Mouse (Mus musculus) skeletal muscle tissue, adult 2 months (tissue): ENCODE measurements around the gene Ypel3.

ENCODE experiments used
- DNase-seq: peaks from one replicate; pipeline ENCODE4 v3.0.0-alpha.2; 2012; ENCODE audit warnings: low read depth, low spot score

Ypel3 gene

DNA sequence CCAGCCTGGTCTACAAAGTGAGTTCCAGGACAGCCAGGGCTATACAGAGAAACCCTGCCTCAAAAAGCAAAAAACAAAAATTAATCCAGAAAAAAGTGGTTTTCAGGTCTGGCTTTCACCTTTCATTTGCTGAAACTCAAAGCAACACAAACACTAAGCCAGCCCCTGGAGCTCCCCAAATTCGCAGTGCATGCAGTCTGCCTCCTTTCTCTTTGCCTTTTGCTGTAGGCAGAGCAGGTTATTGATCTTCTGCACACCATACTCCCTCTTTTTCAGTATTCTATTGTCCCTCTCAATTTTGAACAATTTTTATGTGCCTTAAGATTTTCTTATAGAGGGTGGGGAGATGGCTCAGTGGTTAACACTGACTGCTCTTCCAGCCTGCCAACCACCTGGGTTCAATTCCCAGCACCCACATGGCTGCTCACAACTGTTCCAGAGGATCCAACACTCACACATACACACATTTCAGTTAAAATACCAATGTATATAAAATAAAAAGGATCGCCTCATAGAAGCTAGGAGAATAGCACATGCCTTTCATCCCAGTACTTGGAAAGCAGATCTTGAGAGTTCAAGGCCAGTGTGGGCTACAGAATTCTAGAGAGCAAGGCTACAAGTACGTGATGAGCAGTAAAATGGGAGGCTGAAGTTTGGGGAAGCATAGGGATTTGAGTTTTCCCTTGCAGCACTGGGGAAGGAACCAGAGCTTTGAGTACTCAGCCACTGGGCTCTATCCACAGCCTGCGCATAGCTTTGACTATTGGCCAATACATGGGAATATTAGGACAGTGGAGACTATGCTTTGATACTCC is 16.9 kb downstream of the Ypel3 start:
- DNase-seq = no peak

- no peak for DNase-seq
Observed at GRCm38 (mm10) chr7:126794271-126794605, 17.5 kb downstream of the Ypel3 start.

DNA sequence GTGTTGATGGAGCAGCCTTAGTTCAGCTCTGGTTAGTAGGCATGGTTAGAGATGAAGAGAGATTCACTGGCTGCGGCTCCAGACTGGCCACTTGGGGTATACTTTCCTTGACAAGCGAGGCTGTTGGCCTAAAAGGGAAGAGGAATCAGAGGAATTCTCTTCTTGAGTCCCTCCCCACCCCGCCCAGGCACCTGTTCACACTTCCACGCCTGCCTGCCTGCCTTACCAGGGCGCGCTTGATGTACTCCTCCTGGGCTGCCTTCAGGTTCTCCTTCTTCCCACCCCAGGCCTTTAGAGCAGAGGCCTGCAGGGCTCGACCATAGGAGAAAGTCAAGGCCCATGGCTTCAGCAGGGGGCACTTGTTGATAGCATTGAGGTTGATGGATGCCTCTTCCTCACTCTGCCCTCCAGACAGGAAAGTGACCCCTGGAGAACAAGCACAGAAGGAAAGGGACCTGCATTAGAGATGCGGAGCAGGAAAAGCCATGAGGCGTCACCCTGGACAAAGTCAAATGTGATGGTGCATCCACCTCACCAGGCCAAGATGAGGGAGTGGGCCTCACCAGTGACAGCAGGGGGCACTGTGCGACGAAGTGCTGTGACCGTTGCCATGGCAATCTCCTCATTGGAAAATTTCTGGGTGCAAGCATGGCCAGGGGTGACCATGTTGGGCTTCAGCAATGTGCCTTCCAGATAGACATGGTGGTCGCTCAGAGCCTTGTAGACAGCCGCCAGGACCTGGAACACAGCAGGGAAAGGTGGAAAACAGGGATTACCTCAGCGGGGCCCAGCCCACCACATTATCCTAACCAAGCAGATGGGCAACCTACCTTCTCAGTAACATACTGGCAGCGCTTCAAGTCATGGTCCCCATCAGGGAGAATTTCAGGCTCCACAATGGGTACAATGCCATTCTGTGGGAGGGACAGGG is 18.9 kb downstream of the Ypel3 start:
- no peak for DNase-seq

DNA sequence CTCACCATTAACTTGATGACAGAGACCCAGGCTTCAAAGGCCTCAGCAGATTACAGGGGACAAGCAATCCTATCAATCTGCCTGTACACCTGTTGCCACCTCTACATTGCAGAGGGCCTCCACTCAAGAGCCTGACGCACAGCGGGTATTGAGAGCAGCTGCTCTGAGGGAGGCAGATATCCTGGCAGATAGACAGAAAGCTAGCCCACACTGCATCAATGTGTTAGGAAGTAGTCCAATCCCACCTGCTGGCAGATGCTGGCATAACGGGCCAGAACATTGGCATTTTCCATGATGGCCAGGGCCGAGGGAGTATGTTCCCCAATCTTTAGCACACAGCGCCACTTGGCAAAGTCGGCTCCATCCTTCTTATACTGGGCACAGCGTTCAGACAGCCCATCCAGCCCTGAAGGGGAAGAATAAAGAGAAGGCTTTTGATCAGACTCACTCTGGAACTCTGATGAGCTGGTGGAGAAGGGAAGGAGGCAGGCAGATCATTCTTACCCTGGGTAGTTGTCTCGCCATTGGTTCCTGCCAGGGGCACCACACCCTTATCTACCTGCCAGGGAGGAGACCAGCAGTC is 19.7 kb downstream of the Ypel3 start:
- no peak for DNase-seq

DNA sequence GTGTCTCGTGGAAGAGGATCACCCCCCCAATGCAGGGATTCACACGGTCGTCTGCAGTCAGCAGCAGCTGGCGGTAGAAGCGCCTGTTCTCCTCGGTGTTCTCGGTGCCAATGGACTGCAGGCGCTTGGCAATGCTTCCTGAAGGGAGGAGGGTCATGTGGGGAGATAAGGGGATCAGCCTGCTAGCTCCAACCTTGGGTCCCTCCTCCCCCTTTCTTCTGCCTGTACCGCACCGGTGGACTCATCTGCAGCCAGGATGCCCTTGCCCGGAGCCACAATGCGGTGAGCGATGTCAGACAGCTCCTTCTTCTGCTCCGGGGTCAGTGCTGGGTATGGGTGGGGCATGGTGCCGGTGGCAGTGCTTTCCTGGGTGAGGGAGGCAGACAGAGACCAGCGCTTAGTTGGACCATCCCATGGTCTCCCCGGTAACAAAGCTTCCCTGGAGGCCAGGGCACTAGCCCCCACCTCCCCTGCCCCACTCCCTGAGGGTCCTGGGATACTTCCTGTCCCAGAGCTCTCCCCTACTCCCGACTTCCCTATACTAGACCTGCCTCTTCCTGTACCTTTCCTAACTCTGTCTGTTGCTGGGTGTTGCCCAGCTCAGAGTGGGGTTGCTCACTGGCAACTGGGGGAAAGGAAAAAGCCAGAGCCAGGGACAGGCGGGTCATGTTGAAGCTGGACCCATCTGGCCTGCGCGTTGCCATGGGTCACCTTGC is 20.8 kb downstream of the Ypel3 start, which contains the start of gene Fam57b:
Gene Fam57b, plus strand, starts transcription at position 258 of the 716 bp plus-strand sequence.
- no peak for DNase-seq

GRCm38 (mm10) chr7:126798127-126799049 is 21.6 kb downstream of the Ypel3 start:
- DNase-seq = no peak

- peak; percentile 98 for DNase-seq
Observed at GRCm38 (mm10) chr7:126799050-126799467, 22.3 kb downstream of the Ypel3 start.

- peak; percentile 96 for DNase-seq
Observed at GRCm38 (mm10) chr7:126799468-126800268, 22.9 kb downstream of the Ypel3 start.

DNA sequence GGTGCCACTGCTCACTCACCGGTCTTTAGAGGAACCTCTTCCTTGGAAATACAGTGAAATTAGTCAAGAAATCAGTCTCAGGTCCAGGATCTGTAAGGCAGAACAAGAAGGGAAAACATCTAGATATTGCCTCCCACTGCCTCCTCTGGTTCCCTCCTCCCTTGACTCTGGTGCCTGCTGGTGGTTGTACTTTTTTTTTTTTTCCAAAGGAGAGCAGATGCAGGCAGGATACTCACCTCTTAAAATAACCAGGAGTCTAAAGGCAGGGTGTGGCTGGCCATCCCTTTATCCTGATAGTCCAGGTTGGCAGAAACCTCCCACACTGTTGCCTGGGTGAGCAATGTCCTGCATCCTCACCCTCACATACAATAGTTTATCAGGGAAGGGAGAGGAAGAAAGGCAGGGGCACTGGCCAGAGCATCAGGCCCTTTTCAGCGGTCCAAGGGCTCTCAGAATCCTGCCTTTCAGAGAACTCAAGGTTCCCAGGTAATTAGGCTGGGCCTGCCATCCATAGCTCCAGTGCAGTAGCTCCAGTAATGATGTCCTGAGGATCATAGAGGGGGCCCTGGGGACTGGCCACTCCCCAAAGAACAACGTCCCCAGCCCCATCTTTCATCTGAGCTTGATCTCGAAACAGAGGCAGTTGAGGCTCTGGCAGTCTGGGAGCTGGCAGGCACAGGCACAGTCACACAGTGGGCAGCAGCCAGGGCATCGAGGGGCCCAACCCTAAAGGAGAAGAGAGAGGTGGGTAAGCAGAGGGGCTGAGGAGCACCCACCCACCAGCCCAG is 23.7 kb downstream of the Ypel3 start:
- no peak for DNase-seq

GRCm38 (mm10) chr7:126801057-126801422 is 24.3 kb downstream of the Ypel3 start:
- DNase-seq = no peak

DNA sequence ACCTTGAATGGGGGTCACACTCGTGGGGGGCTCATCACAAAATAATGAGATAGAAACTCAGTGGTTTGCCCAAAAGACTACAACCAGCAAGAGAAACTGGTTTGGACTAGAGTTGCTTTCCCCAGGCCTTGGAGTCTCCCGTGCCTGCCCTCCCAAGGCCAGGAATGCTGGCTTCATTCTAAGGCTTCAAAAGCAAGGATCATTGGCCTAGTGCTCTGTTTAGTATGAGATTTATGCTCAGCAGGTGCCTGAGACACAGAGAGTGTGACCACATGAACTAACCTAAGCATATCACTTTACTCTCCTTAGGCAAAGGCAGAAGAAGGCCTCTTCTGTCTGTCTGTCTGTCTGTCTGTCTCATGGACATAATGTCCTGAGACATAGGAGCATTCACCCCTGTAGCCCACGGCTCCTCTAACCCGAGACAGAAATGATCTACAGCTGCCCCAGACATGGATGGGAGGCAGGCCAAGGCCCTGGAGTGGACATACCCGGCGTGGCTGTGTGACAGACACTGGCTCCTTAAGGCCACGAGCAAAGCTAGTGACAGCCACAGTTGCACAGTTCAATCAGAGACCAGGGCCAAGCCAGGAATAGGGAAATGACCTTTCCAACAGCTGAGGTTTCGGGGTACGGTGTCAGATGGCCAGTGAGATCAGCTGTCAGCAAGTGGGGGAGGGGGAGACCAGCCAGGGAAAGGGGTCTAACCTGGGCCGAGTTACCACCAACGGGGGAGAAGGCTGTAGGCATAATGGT is 25.6 kb downstream of the Ypel3 start:
- DNase-seq = peak; percentile 91

DNA sequence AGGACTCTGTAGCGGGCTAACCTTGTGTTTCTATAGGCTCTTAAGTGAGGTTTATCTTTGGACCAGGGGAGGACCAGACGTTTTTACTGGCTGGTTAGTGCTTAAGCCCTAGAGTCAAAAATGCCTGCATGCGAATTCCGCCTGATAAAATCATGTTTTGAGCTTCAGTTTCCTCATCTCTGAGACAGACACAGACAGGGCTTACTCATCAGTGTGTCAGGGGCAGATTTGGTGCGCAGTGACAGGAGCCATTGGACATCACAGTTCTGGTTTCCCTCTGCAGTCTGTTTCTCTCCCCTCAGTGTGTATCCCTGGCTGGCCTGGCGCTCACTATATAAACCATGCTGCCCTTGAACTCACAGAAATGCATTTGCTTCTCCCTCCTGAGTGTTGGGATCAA is 26.4 kb downstream of the Ypel3 start:
- no peak for DNase-seq

DNA sequence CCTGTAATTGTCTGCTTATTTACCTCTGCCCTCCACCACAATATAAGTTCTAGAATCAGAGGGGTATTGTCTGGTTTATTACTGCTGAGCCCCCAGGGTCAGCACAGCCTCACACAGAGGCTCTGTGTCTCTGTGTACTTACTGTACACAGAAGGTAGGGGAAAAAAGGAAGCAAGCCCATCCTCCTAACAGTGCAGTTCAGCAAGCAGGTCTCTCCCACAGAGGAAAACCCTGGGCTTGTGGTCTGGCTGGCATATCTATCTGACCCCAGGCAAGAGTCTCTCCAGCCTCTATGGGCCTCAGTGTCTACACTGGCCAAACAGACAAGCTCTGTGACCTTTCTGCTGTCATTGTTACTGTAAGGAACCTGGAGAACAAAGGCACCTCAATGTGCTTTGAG is 27.0 kb downstream of the Ypel3 start:
- no peak for DNase-seq

DNA sequence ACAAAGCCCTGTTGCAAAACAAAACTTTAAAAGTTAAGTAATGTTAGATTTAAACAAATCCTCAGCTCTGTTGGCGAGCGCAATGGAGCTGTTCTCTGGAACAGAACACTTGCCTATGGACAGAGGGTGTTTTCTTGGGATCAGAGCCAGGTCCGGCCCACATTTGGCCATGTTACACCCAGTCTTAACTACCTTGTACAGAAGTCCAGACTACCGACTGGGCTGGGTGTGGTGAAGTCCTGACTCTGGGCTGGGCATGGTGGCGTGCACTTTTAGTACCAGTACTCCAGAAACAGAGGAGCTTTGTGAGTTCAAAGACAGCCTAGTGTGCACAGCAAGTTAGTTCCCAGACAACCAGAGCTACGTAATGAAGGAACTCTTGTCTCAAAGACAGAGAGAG is 30.2 kb downstream of the Ypel3 start:
- DNase-seq = peak; percentile 72

DNA sequence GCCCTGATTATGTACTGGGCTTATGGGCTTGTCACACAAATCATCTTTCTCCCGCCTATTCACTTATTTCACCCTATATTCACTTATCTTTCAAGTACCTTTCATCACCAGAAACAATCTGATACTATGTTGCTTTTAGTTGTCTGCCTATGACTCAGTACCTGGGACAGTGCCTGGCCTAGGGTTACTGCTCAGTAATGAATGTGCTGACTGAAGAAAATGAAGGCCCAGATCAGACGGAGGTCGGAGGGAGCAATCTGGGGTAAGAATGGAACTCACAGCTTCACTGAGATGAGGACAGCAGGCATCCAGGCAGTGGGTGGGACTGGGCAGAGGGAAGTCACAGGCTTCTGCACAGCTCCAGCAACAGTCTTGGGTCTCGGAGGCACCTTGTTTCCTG is 30.6 kb downstream of the Ypel3 start:
- peak; percentile 73 for DNase-seq

- DNase-seq = peak; percentile 88
Observed at GRCm38 (mm10) chr7:126808703-126809455, 32.1 kb downstream of the Ypel3 start.

- DNase-seq = no peak
Observed at GRCm38 (mm10) chr7:126809723-126810369, 33.1 kb downstream of the Ypel3 start.
